Mouse (Mus musculus) gastrocnemius, postnatal 14 days (tissue): ENCODE results near the gene Ttll4. TPM values are rescaled to one million over a fixed set of nuclear protein-coding genes. Genes with fewer than 3 reads are reported as not detected.

ENCODE experiments used
- DNase-seq: peaks from one replicate; pipeline ENCODE4 v3.0.0; 2021; ENCODE audit warnings: mixed read lengths
- intact Hi-C: fragments of 180-260 bp; cut with DNase I; formaldehyde crosslinking; loops from one replicate; pipeline ENCODE4 v1.15.1; 2025; ENCODE audit warnings: low total_unique reads
- total RNA-seq, 2 experiments: library from RNA; stranded (reverse); gene quantifications; 2 replicates each; pipeline ENCODE4 v1.2.3; 2021

The Ttll4 gene
- total RNA-seq, 2 experiments from 2014 or later: 9.1 to 10.5 TPM

GRCm38 (mm10) chr1:74748643-74749271 lies 87.2 kb downstream of the Ttll4 start, which contains the start of gene Prkag3:
Gene Prkag3, minus strand, starts transcription at chr1:74749221.
- peak; percentile 88 for DNase-seq
- intact Hi-C loops: no loop called here

- intact Hi-C loops: no loop called here
- DNase-seq: peak; percentile 74
These were observed 87.8 kb downstream of the Ttll4 start for GRCm38 (mm10) chr1:74749301-74749700.

- no peak for DNase-seq
- intact Hi-C loops: no loop called here
These were observed 89.1 kb downstream of the Ttll4 start for GRCm38 (mm10) chr1:74750683-74751082.

- no peak for DNase-seq
- intact Hi-C loops: no loop called here
These were observed 90.6 kb downstream of the Ttll4 start for GRCm38 (mm10) chr1:74752150-74752549.

- no peak for DNase-seq
- intact Hi-C loops: no loop called here
These were observed 91.3 kb downstream of the Ttll4 start for GRCm38 (mm10) chr1:74752833-74753232.

Other genes with a start within 250 kb of the Ttll4 start
- 10 to 100 TPM; 10.5 to 12.5 TPM for gene Cnot9, start 155.7 kb upstream of the Ttll4 start, total RNA-seq
- gene Plcd4, start 118.9 kb upstream of the Ttll4 start, total RNA-seq: 10 to 100 TPM; 72.7 to 76.3 TPM
- 10 to 100 TPM in 1 of 2 experiments, 1 to 10 TPM in 1; 6.6 to 10.6 TPM for gene Usp37, start 117.5 kb upstream of the Ttll4 start, total RNA-seq
- gene Zfp142, start 73.5 kb upstream of the Ttll4 start, total RNA-seq: 1 to 10 TPM; 7.7 to 8.5 TPM
- gene Bcs1l, start 73.5 kb upstream of the Ttll4 start, total RNA-seq: 10 to 100 TPM; 13.1 to 16.8 TPM
- 10 to 100 TPM; 14.6 to 16.1 TPM for gene Rnf25, start 60.3 kb upstream of the Ttll4 start, total RNA-seq
- 1 to 10 TPM; 1.0 to 1.8 TPM for gene Stk36, start 60.3 kb upstream of the Ttll4 start, total RNA-seq
- gene Cyp27a1, start 51.8 kb downstream of the Ttll4 start, total RNA-seq: 10 to 100 TPM in 1 of 2 experiments, 1 to 10 TPM in 1; 9.9 to 22.2 TPM
- 100 to 1,000 TPM in 1 of 2 experiments, 10 to 100 TPM in 1; 76.2 to 109 TPM for gene Prkag3, start 87.5 kb downstream of the Ttll4 start, total RNA-seq
- 1 to 10 TPM in 1 of 2 experiments, under 1 TPM in 1; 0.49 to 1.7 TPM for gene Wnt6, start 110.1 kb downstream of the Ttll4 start, total RNA-seq
- under 1 TPM in 1 of 2 experiments, not detected in 1; 0.10 TPM for gene Wnt10a, start 129.8 kb downstream of the Ttll4 start, total RNA-seq
- under 1 TPM in 1 of 2 experiments, not detected in 1; 0.06 TPM for gene Cdk5r2, start 193.2 kb downstream of the Ttll4 start, total RNA-seq
- not detected for gene Fev, start 223.7 kb downstream of the Ttll4 start, total RNA-seq
- not detected for gene Cryba2, start 231.4 kb downstream of the Ttll4 start, total RNA-seq